Mouse (Mus musculus): ENCODE data around the gene Pip5k1b. TPM values are rescaled to one million over a fixed set of nuclear protein-coding genes. Genes with fewer than 3 reads are reported as not detected.
A peak's percentile ranks its signal among the peaks of the same experiment; 100 is the strongest.
"Not testable (repeated sequence)": the region's sequence is repeated elsewhere in the genome, so short reads cannot be mapped to it uniquely, and the experiment has no call there.

Gene Pip5k1b
- polyA plus RNA-seq, 1 experiment from 2014 or later, result 1.6 TPM

DNA sequence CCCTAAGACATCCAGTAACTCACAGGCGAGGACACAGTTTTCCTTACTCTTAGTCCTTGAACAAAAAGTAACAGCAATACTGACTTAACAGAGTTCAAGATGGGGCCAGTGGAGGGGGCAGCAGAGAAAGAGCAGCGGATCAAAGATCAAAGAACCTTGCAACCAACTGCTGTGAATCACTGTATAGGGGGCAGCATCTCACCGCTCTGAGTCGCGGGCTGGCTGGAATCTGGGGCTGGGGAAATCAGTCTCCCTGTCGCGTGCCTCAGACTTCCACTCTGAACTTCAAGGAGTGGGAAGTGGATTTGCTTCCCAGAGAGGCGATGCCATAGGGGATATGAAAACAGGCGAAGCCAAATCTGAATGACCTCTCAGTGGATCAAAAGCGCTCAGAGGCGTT, 1.8 kb upstream of the Pip5k1b start:
- Histone ChIP-seq H3K36me3 (ENCODE audit: control insufficient read depth, insufficient read depth, low read length) (no peaks in the 10 kb centered on the region), H3K9ac (ENCODE audit: low read depth, low read length) (no peak overlapping the region), H3K4me1 (ENCODE audit: control insufficient read depth, insufficient read depth, low read length) (peaks cover 10% of the 10 kb centered on the region), H3K4me3 (ENCODE audit: low read depth, low read length) (no peak overlapping the region), H3K27me3 (ENCODE audit: control insufficient read depth, insufficient read depth, low read depth, low read length) (peaks cover 4% of the 10 kb centered on the region; the same call in 1 of the 2 replicates), H3K27ac (ENCODE audit: low read length) (no peak overlapping the region), H3K4me2 (ENCODE audit: low read length) (peak overlapping the region; percentile 18; the same call in 1 of the 2 replicates), H3K9me3 (replicated peaks; ENCODE audit: control insufficient read depth, low read length, poor library complexity, severe bottlenecking) (no peaks in the 10 kb centered on the region)
- no peak for ATAC-seq
- WGBS, result 0% methylated on average over 11 of the region's 11 CpGs

- H3K4me2 ChIP-seq (ENCODE audit: low read length), result peak overlapping the region; percentile 99
- no peak overlapping the region for H3K27ac ChIP-seq (ENCODE audit: low read length)
- peak overlapping the region; percentile 78 for H3K9ac ChIP-seq (ENCODE audit: low read depth, low read length)
- H3K27me3 ChIP-seq (ENCODE audit: control insufficient read depth, insufficient read depth, low read depth, low read length), result peaks cover 4% of the 10 kb centered on the region; the same call in 1 of the 2 replicates
- peak overlapping the region; percentile 89 for H3K4me3 ChIP-seq (ENCODE audit: low read depth, low read length)
- peak; percentile 49; the same call in 1 of the 2 replicates for ATAC-seq
- peaks cover 10% of the 10 kb centered on the region for H3K4me1 ChIP-seq (ENCODE audit: control insufficient read depth, insufficient read depth, low read length)
- no peaks in the 10 kb centered on the region for H3K9me3 ChIP-seq (replicated peaks; ENCODE audit: control insufficient read depth, low read length, poor library complexity, severe bottlenecking)
- WGBS, result 2% methylated on average over 12 of the region's 12 CpGs
- no peaks in the 10 kb centered on the region for H3K36me3 ChIP-seq (ENCODE audit: control insufficient read depth, insufficient read depth, low read length)
Observed at GRCm38 (mm10) chr19:24556585-24556966, 904 bp upstream of the Pip5k1b start.

DNA sequence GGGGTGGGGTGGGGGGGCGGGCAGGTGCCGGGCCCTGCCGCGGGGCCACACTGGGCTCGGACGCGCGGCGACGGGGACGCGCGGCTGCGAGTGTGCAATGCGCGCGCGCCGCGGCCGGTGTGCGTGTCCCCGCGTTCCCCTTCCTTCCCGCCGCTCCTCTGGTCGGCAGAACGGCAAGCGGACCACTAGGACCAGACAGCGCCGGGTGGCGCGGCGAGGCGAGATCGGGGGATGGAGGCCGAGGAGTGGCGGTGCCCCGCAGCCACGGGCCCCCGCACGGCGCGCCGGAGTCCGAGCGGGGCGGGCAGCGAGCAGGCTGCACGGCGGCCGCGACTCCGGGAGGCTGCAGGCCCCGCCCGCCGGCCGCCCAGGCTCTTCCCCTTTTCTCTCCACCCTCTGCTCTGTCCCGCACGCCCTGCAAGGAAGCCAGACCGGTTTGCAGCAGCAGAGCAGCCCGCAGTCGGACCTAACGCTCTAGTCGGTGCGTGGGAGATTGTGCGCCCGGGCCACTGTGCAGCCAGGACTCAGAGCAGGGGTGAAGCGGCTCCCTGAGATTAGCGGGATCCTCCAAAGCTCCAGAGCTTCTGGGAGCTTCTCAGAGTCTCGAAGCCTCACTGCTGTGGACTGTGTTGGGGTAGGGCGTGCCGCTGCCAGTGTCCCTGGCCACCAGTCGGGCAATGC, 372 bp upstream of the Pip5k1b start:
- no peaks in the 10 kb centered on the region for H3K36me3 ChIP-seq (ENCODE audit: control insufficient read depth, insufficient read depth, low read length)
- H3K4me2 ChIP-seq (ENCODE audit: low read length), result peak overlapping the region; percentile 99
- peak overlapping the region; percentile 58 for H3K27ac ChIP-seq (ENCODE audit: low read length)
- peak overlapping the region; percentile 89 for H3K4me3 ChIP-seq (ENCODE audit: low read depth, low read length)
- ATAC-seq, result peak; percentile 88
- peak overlapping the region; percentile 78 for H3K9ac ChIP-seq (ENCODE audit: low read depth, low read length)
- H3K9me3 ChIP-seq (replicated peaks; ENCODE audit: control insufficient read depth, low read length, poor library complexity, severe bottlenecking), result no peaks in the 10 kb centered on the region
- H3K27me3 ChIP-seq (ENCODE audit: control insufficient read depth, insufficient read depth, low read depth, low read length), result peaks cover 4% of the 10 kb centered on the region; the same call in 1 of the 2 replicates
- H3K4me1 ChIP-seq (ENCODE audit: control insufficient read depth, insufficient read depth, low read length), result peaks cover 10% of the 10 kb centered on the region
- WGBS, result under 1% methylated on average over 50 of the region's 74 CpGs

DNA sequence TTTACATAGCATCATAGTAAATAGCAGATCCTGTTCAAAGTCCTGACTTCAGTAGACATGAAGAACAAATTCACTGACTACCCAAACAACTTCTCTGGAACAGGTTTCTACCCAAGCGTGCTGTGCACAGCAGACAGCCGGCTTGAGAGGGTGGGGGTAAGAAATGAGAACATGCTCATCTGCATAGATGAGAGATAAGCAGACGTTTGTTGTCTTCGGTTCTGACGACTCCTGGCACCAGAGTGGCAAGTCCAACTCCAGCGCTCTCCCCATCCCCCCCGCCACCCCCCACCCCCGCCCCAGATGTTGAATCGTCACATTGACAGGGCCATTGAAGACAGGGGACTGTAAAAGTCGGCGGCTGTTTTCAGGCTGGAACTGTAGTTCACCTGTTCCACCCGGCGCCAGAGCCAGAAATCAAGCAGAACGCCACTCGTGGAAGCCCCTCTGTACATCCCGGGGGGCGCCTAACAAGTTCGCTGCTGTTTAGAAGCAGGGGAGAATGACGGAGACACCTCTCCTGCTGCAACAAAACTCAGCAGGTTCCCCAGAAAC, 684 bp downstream of the Pip5k1b start:
- Histone ChIP-seq H3K4me3 (ENCODE audit: low read depth, low read length) (peak overlapping the region; percentile 89), H3K9me3 (replicated peaks; ENCODE audit: control insufficient read depth, low read length, poor library complexity, severe bottlenecking) (no peaks in the 10 kb centered on the region), H3K36me3 (ENCODE audit: control insufficient read depth, insufficient read depth, low read length) (no peaks in the 10 kb centered on the region), H3K9ac (ENCODE audit: low read depth, low read length) (peak overlapping the region; percentile 78; the same call in 1 of the 2 replicates), H3K4me2 (ENCODE audit: low read length) (peak overlapping the region; percentile 99), H3K27ac (ENCODE audit: low read length) (no peak overlapping the region), H3K27me3 (ENCODE audit: control insufficient read depth, insufficient read depth, low read depth, low read length) (peaks cover 4% of the 10 kb centered on the region; the same call in 1 of the 2 replicates), H3K4me1 (ENCODE audit: control insufficient read depth, insufficient read depth, low read length) (peaks cover 10% of the 10 kb centered on the region)
- peak; percentile 2; the same call in 1 of the 2 replicates for ATAC-seq
- 0% methylated on average over 18 of the region's 19 CpGs for WGBS

DNA sequence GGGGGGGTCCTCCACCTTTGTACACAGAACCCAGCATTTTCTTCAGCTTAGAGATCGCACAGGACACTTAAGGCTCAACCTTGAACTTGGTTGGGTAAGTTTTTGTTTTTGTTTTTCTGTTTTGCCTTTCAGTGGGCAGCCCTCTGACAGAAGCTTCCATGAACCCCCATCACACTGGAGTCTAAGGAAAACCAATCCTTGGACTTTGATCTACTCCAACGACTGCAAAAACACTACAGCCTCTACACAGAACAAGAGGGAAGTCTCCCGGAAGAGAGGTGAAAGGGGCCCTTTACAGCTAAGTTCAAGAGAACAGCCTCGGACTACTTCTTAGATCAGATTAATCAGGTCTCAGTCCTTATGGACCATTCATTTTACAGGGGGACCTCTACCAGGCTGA, 1.2 kb downstream of the Pip5k1b start:
- 0 out of 2 replicates have a peak overlapping the region, but pooled peaks have one; percentile 6 for H3K4me3 ChIP-seq (ENCODE audit: low read depth, low read length)
- peaks cover 10% of the 10 kb centered on the region for H3K4me1 ChIP-seq (ENCODE audit: control insufficient read depth, insufficient read depth, low read length)
- H3K27ac ChIP-seq (ENCODE audit: low read length), result no peak overlapping the region
- H3K4me2 ChIP-seq (ENCODE audit: low read length), result peak overlapping the region; percentile 99
- no peak for ATAC-seq
- H3K27me3 ChIP-seq (ENCODE audit: control insufficient read depth, insufficient read depth, low read depth, low read length), result peaks cover 4% of the 10 kb centered on the region; the same call in 1 of the 2 replicates
- H3K9me3 ChIP-seq (replicated peaks; ENCODE audit: control insufficient read depth, low read length, poor library complexity, severe bottlenecking), result no peaks in the 10 kb centered on the region
- H3K9ac ChIP-seq (ENCODE audit: low read depth, low read length), result no peak overlapping the region
- H3K36me3 ChIP-seq (ENCODE audit: control insufficient read depth, insufficient read depth, low read length), result no peaks in the 10 kb centered on the region
- WGBS, result 21% methylated on average over 4 of the region's 4 CpGs

GRCm38 (mm10) chr19:24553291-24554075, 2.2 kb downstream of the Pip5k1b start:
- ATAC-seq, result no peak
- Histone ChIP-seq H3K9ac (ENCODE audit: low read depth, low read length) (no peak overlapping the region), H3K4me2 (ENCODE audit: low read length) (no peak overlapping the region), H3K4me3 (ENCODE audit: low read depth, low read length) (no peak overlapping the region), H3K27ac (ENCODE audit: low read length) (no peak overlapping the region), H3K36me3 (ENCODE audit: control insufficient read depth, insufficient read depth, low read length) (no peaks in the 10 kb centered on the region), H3K9me3 (replicated peaks; ENCODE audit: control insufficient read depth, low read length, poor library complexity, severe bottlenecking) (0 out of 2 replicates have a peak, but pooled peaks cover 1% of the 10 kb centered on the region), H3K27me3 (ENCODE audit: control insufficient read depth, insufficient read depth, low read depth, low read length) (peaks cover 4% of the 10 kb centered on the region; the same call in 1 of the 2 replicates), H3K4me1 (ENCODE audit: control insufficient read depth, insufficient read depth, low read length) (peaks cover 10% of the 10 kb centered on the region)
- WGBS, result 51% methylated on average over 12 of the region's 12 CpGs

- H3K4me2 ChIP-seq (ENCODE audit: low read length); ATAC-seq; H3K27ac ChIP-seq (ENCODE audit: low read length); H3K4me3 ChIP-seq (ENCODE audit: low read depth, low read length); H3K27me3 ChIP-seq (ENCODE audit: control insufficient read depth, insufficient read depth, low read depth, low read length); H3K36me3 ChIP-seq (ENCODE audit: control insufficient read depth, insufficient read depth, low read length); H3K4me1 ChIP-seq (ENCODE audit: control insufficient read depth, insufficient read depth, low read length); H3K9ac ChIP-seq (ENCODE audit: low read depth, low read length); H3K9me3 ChIP-seq (replicated peaks; ENCODE audit: control insufficient read depth, low read length, poor library complexity, severe bottlenecking): not testable (repeated sequence)
- WGBS, result 90% methylated on average over 6 of the region's 6 CpGs
Observed at GRCm38 (mm10) chr19:24552641-24553040, 3.0 kb downstream of the Pip5k1b start.

DNA sequence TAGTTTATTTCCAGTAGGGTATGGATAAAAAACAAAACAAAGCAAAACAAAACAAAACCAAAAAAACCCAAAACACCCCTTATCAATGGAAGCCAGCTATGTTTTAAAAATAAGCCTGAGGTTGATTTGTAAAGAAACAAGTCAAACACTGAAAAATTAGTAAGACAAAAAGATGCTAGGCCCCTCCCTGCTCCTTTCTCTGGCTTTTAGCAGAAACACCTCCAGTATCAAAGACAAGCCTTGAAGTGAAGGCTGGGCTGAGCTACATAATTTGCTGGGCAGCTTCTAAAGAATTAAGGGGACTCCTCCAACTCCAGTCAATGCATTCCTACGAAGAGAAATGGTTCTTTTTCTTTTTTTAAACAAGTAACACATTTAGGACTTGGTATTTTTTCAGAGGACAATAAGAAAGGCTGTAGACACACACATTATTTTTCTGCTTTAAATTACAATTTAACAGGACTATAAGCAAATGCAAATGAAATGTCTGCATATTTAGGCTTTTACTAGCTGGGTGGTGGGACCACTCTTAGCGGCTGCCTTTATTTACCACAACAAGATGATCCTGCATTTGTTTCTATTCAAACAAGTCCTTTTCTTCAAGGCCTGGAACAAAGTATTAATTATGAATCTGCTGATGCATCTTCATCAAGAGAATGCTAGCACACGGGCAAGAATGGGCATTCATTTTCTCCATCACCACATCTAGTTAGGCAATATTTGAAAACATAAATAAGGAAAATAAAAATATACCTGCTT, 4.3 kb downstream of the Pip5k1b start:
- no peak for ATAC-seq
- 0 out of 2 replicates have a peak, but pooled peaks cover 3% of the 10 kb centered on the region for H3K9me3 ChIP-seq (replicated peaks; ENCODE audit: control insufficient read depth, low read length, poor library complexity, severe bottlenecking)
- no peak overlapping the region for H3K9ac ChIP-seq (ENCODE audit: low read depth, low read length)
- no peak overlapping the region for H3K4me2 ChIP-seq (ENCODE audit: low read length)
- H3K36me3 ChIP-seq (ENCODE audit: control insufficient read depth, insufficient read depth, low read length), result no peaks in the 10 kb centered on the region
- H3K4me1 ChIP-seq (ENCODE audit: control insufficient read depth, insufficient read depth, low read length), result no peaks in the 10 kb centered on the region; the same call in 1 of the 2 replicates
- WGBS, result 58% methylated on average over 3 of the region's 3 CpGs
- H3K4me3 ChIP-seq (ENCODE audit: low read depth, low read length), result no peak overlapping the region
- H3K27me3 ChIP-seq (ENCODE audit: control insufficient read depth, insufficient read depth, low read depth, low read length), result peaks cover 4% of the 10 kb centered on the region; the same call in 1 of the 2 replicates
- H3K27ac ChIP-seq (ENCODE audit: low read length), result no peak overlapping the region
